Mouse (Mus musculus) kidney, adult 2 months (tissue): ENCODE measurements around the gene Unc45a.

Experiments used
- CTCF ChIP-seq: fragments of 200-500 bp; conservative IDR thresholded peaks from 2 replicates; pipeline ENCODE4 v1.5.1; 2011; ENCODE audit warnings: low read depth, mild to moderate bottlenecking, control low read depth, low read length, moderate library complexity, mixed read lengths; ENCODE audit not compliant: insufficient read depth, insufficient read length
- POLR2A ChIP-seq: fragments of 200-500 bp; IDR thresholded peaks from one replicate; pipeline ENCODE4 v1.6.1; 2011; ENCODE audit warnings: low read depth, low read length, control low read depth

DNA sequence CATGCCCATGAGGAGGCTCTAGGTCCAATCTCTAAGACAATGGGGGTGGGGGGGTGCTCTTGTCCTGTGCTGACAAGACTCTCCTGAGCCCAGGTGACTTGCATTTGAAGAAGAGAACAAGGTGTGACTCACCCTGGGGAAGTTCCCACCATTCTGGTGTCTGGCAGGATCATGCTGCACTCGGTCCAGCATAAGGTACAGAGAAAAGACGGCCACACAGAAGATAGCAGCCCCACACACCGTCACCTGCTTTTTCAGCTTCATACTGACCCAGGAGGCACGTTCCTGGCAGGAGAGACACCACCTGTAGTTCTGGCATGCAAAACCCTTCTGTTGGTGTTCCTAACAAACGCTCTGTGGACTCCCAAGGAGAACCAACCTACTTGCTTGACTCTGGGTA lies 28.7 kb upstream of the Unc45a start:
- TF ChIP-seq CTCF (no peak), POLR2A (no peak)
